Mouse (Mus musculus) MEL (cell line): ENCODE data around the gene Dlg1. TPM values are rescaled to one million over a fixed set of nuclear protein-coding genes. Genes with fewer than 3 reads are reported as not detected.

Source experiments
- DNase-seq: peaks from one replicate; pipeline ENCODE4 v3.0.0; 2011; ENCODE audit warnings: low read depth, low spot score
- H3K27ac ChIP-seq: 2 replicates; pipeline ENCODE4 v1.5.1; 2012; ENCODE audit warnings: low read depth, mild to moderate bottlenecking, control low read depth, low read length, moderate library complexity; ENCODE audit not compliant: control insufficient read depth
- H3K27me3 ChIP-seq, 2 experiments: fragments of 150-350 bp in 1 of 2; sonication (generic) in 1 of 2; 2 replicates each; pipeline ENCODE4 v1.6.1; 2012; ENCODE audit warnings: low read length in 2 of 2, mild to moderate bottlenecking in 2 of 2, improper control_type of control experiment in 1 of 2, moderate library complexity in 1 of 2; ENCODE audit not compliant: insufficient read depth in 2 of 2, control insufficient read depth in 1 of 2
- H3K36me3 ChIP-seq, 2 experiments: 2 replicates each; pipeline ENCODE4 v1.6.1; 2012 to 2014; ENCODE audit warnings: low read length in 2 of 2, improper control_type of control experiment in 1 of 2, inconsistent platforms in 1 of 2, mild to moderate bottlenecking in 1 of 2; ENCODE audit not compliant: insufficient read depth in 2 of 2, control insufficient read depth in 1 of 2
- H3K4me1 ChIP-seq, 2 experiments: fragments of 150-350 bp in 1 of 2; sonication (generic) in 1 of 2; 2 replicates each; pipeline ENCODE4 v1.6.1; 2012; ENCODE audit warnings: low read length in 2 of 2, improper control_type of control experiment in 1 of 2, mild to moderate bottlenecking in 1 of 2; ENCODE audit not compliant: insufficient read depth in 2 of 2, control insufficient read depth in 1 of 2
- H3K4me3 ChIP-seq, 2 experiments: fragments of 150-350 bp in 1 of 2; sonication (generic) in 1 of 2; 2 replicates each; pipeline ENCODE4 v1.5.1; 2012; ENCODE audit warnings: low read depth in 2 of 2, low read length in 2 of 2, mild to moderate bottlenecking in 2 of 2, moderate library complexity in 2 of 2, control low read depth in 1 of 2, improper control_type of control experiment in 1 of 2; ENCODE audit not compliant: control insufficient read depth in 1 of 2, insufficient read depth in 1 of 2
- H3K79me2 ChIP-seq: 2 replicates; pipeline ENCODE4 v1.6.1; 2012; ENCODE audit warnings: mild to moderate bottlenecking, low read length, moderate library complexity; ENCODE audit not compliant: control insufficient read depth, poor library complexity, insufficient read depth
- H3K9ac ChIP-seq: 2 replicates; pipeline ENCODE4 v1.6.1; 2012; ENCODE audit warnings: low read depth, mild to moderate bottlenecking, control low read depth, low read length, moderate library complexity; ENCODE audit not compliant: control insufficient read depth, poor library complexity, severe bottlenecking
- H3K9me3 ChIP-seq: fragments of 150-350 bp; sonication (generic); replicated peaks from 2 replicates; pipeline ENCODE4 v1.6.1; 2012; ENCODE audit warnings: mild to moderate bottlenecking, low read length, improper control_type of control experiment, moderate library complexity; ENCODE audit not compliant: insufficient read depth
- BHLHE40 ChIP-seq: IDR thresholded peaks from 2 replicates; pipeline ENCODE4 v1.6.1; 2012; ENCODE audit warnings: low read depth, mild to moderate bottlenecking, inconsistent platforms, low read length, improper control_type of control experiment, borderline replicate concordance
- CHD1 ChIP-seq: IDR thresholded peaks from 2 replicates; pipeline ENCODE4 v1.6.1; 2012; ENCODE audit warnings: low read depth, mild to moderate bottlenecking, inconsistent platforms, low read length, improper control_type of control experiment
- CHD2 ChIP-seq: IDR thresholded peaks from 2 replicates; pipeline ENCODE4 v1.6.1; 2011; ENCODE audit warnings: low read length, improper control_type of control experiment
- E2F4 ChIP-seq: IDR thresholded peaks from 2 replicates; pipeline ENCODE4 v1.6.1; 2011; ENCODE audit warnings: low read depth, low read length, improper control_type of control experiment, borderline replicate concordance
- ETS1 ChIP-seq: IDR thresholded peaks from 2 replicates; pipeline ENCODE4 v1.6.1; 2012; ENCODE audit warnings: low read depth, mild to moderate bottlenecking, inconsistent platforms, low read length, improper control_type of control experiment, moderate library complexity
- GABPA ChIP-seq: IDR thresholded peaks from 2 replicates; pipeline ENCODE4 v1.6.1; 2012; ENCODE audit warnings: low read depth, mild to moderate bottlenecking, inconsistent platforms, low read length, improper control_type of control experiment, moderate library complexity
- HCFC1 ChIP-seq: IDR thresholded peaks from 2 replicates; pipeline ENCODE4 v1.6.1; 2012; ENCODE audit warnings: low read depth, mild to moderate bottlenecking, inconsistent platforms, low read length, improper control_type of control experiment, moderate library complexity
- JUND ChIP-seq: IDR thresholded peaks from 2 replicates; pipeline ENCODE4 v1.6.1; 2011; ENCODE audit warnings: low read depth, mild to moderate bottlenecking, improper control_type of control experiment, low read length
- MAX ChIP-seq: IDR thresholded peaks from 2 replicates; pipeline ENCODE4 v1.6.1; 2011; ENCODE audit warnings: low read length, improper control_type of control experiment
- MEF2A ChIP-seq: IDR thresholded peaks from 2 replicates; pipeline ENCODE4 v1.6.1; 2014; ENCODE audit warnings: low read depth, mild to moderate bottlenecking, inconsistent platforms, low read length, improper control_type of control experiment; ENCODE audit not compliant: poor library complexity, insufficient replicate concordance, severe bottlenecking; ENCODE audit errors: extremely low read depth
- MYB ChIP-seq: IDR thresholded peaks from 2 replicates; pipeline ENCODE4 v1.6.1; 2011; ENCODE audit warnings: mild to moderate bottlenecking, low read depth, low read length, improper control_type of control experiment
- RCOR1 ChIP-seq: IDR thresholded peaks from 2 replicates; pipeline ENCODE4 v1.6.1; 2012; ENCODE audit warnings: low read depth, mild to moderate bottlenecking, inconsistent platforms, low read length, improper control_type of control experiment
- TBP ChIP-seq: IDR thresholded peaks from 2 replicates; pipeline ENCODE4 v1.8.0; 2011; ENCODE audit warnings: low read depth, low read length, improper control_type of control experiment
- USF1 ChIP-seq: IDR thresholded peaks from 2 replicates; pipeline ENCODE4 v1.6.1; 2014; ENCODE audit warnings: low read depth, mild to moderate bottlenecking, inconsistent platforms, low read length, improper control_type of control experiment, moderate library complexity
- ZC3H11A ChIP-seq: IDR thresholded peaks from 2 replicates; pipeline ENCODE4 v1.6.1; 2012; ENCODE audit warnings: low read depth, mild to moderate bottlenecking, inconsistent platforms, low read length, improper control_type of control experiment
- ZMIZ1 ChIP-seq: IDR thresholded peaks from 2 replicates; pipeline ENCODE4 v1.6.1; 2012; ENCODE audit warnings: low read depth, mild to moderate bottlenecking, inconsistent platforms, low read length, improper control_type of control experiment, moderate library complexity
- polyA plus RNA-seq, 2 experiments: library from polyadenylated mRNA; stranded (reverse) in 1 of 2; unstranded in 1 of 2; fragments of >175 nt in 1 of 2; fragments of >200 nt in 1 of 2; gene quantifications; 2 replicates each; pipeline versions ENCODE4 v1.2.1 to v1.2.4; 2012; ENCODE audit warnings: low replicate concordance in 2 of 2, low read depth in 1 of 2; ENCODE audit not compliant: insufficient read length in 2 of 2, insufficient read depth in 1 of 2, missing spikeins in 1 of 2
- total RNA-seq: library from RNA; depleted of rRNA; stranded (reverse); fragments of 300-350 nt; gene quantifications from 2 replicates; pipeline ENCODE4 v1.2.3, GENCODE M21; 2012

The Dlg1 gene
- total and polyA plus RNA-seq, 3 experiments: 25.7 to 74.6 (median 33.9) TPM

GRCm38 (mm10) chr16:31883902-31884301, 220.7 kb downstream of the Dlg1 start:
- no peaks in the 10 kb centered on the region for H3K79me2 ChIP-seq
- no peak overlapping the region for H3K9ac ChIP-seq
- H3K4me1 ChIP-seq: peaks cover 0 to 13% of the 10 kb centered on the region in 2 experiments; a peak in 2 of 4 replicates
- peaks cover 3 to 6% of the 10 kb centered on the region in 2 experiments; a peak in 2 of 4 replicates for H3K27me3 ChIP-seq
- no peak overlapping the region for H3K27ac ChIP-seq
- TF ChIP-seq RCOR1 (no peak), MYB (no peak), ZMIZ1 (no peak), GABPA (no peak), MEF2A (no peak), JUND (no peak), ETS1 (no peak), BHLHE40 (no peak), TBP (no peak)
- peak; percentile 21 for DNase-seq
- peak overlapping the region; percentile 7 to 38; a peak in 2 of 4 replicates for H3K4me3 ChIP-seq
- no peaks in the 10 kb centered on the region for H3K9me3 ChIP-seq
- no peaks in the 10 kb centered on the region for H3K36me3 ChIP-seq

DNA sequence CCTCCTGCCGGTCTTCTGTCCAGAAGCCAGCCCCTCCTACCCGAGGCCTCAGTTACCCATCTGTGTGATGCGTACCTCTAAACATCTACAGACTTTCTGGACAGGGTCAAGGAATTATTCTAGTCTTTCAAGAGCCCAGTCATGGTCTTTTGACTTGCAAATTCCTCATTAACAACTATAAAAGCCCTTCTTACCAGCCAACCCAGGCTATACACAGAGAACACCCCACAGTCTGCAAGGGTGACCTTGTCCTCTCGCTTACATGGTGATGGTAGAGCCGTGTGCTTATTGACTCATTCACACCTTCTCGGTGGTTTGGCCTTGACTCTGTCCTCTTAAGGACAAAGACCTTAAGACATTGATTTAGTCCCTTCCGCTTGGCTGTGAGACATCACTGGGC, 227.7 kb downstream of the Dlg1 start:
- Histone ChIP-seq H3K27me3 (peaks cover 5 to 6% of the 10 kb centered on the region in 2 experiments; a peak in 3 of 4 replicates), H3K36me3 (no peaks in the 10 kb centered on the region), H3K9ac (no peak overlapping the region), H3K4me1 (no peaks in the 10 kb centered on the region), H3K27ac (no peak overlapping the region), H3K9me3 (no peaks in the 10 kb centered on the region), H3K4me3 (no peak overlapping the region), H3K79me2 (no peaks in the 10 kb centered on the region)
- no peak for DNase-seq
- no peak for TF ChIP-seq GABPA
- no peak for TF ChIP-seq MEF2A
- no peak for TF ChIP-seq CHD1
- TF ChIP-seq CHD2: no peak
- TF ChIP-seq MAX: no peak

- Histone ChIP-seq H3K4me1 (no peaks in the 10 kb centered on the region), H3K27me3 (peaks cover 0 to 3% of the 10 kb centered on the region in 2 experiments; a peak in 3 of 4 replicates)
- no peak for DNase-seq
Observed at GRCm38 (mm10) chr16:31893396-31894141, 230.3 kb downstream of the Dlg1 start.

More at GRCm38 (mm10) chr16:31893396-31894141, 230.3 kb downstream of the Dlg1 start:
- Histone ChIP-seq H3K4me3 (no peak overlapping the region), H3K27ac (no peak overlapping the region), H3K36me3 (no peaks in the 10 kb centered on the region), H3K9me3 (no peaks in the 10 kb centered on the region), H3K79me2 (no peaks in the 10 kb centered on the region), H3K9ac (no peak overlapping the region)
- TF ChIP-seq RCOR1 (no peak), HCFC1 (no peak), E2F4 (no peak), ZC3H11A (no peak), USF1 (no peak)
